Mouse (Mus musculus) hindbrain, embryonic 15.5 days (tissue): Measurements from ENCODE around the gene Zfp963. TPM values are rescaled to one million over a fixed set of nuclear protein-coding genes. Genes with fewer than 3 reads are reported as not detected.

Experiments
- ATAC-seq: fragments of 200-750 bp; cut with Nextera tagmentation; 2 replicates; pipeline ENCODE4 v1.8.0; 2017; ENCODE audit warnings: low read depth, moderate number of reproducible peaks, moderate TSS enrichment; ENCODE audit not compliant: low FRiP score
- H3K27ac ChIP-seq: fragments of 300-500 bp; sonication (generic); replicated peaks from 2 replicates; pipeline ENCODE4 v1.5.1; 2015; ENCODE audit warnings: mild to moderate bottlenecking, inconsistent platforms
- H3K27me3 ChIP-seq: fragments of 300-500 bp; sonication (generic); 2 replicates; pipeline ENCODE4 v1.6.1; 2015; ENCODE audit warnings: control low read depth, inconsistent platforms
- H3K36me3 ChIP-seq: fragments of 300-500 bp; sonication (generic); 2 replicates; pipeline ENCODE4 v1.6.1; 2015; ENCODE audit warnings: control low read depth, inconsistent platforms
- H3K4me1 ChIP-seq: fragments of 300-500 bp; sonication (generic); replicated peaks from 2 replicates; pipeline ENCODE4 v1.6.1; 2015; ENCODE audit warnings: control low read depth, inconsistent platforms
- H3K4me2 ChIP-seq: fragments of 300-500 bp; sonication (generic); 2 replicates; pipeline ENCODE4 v1.6.1; 2015; ENCODE audit warnings: moderate library complexity, mild to moderate bottlenecking, inconsistent platforms
- H3K4me3 ChIP-seq: fragments of 300-500 bp; sonication (generic); 2 replicates; pipeline ENCODE4 v1.5.1; 2015; ENCODE audit warnings: mild to moderate bottlenecking, inconsistent platforms
- H3K9ac ChIP-seq: fragments of 300-500 bp; sonication (generic); 2 replicates; pipeline ENCODE4 v1.6.1; 2015; ENCODE audit warnings: inconsistent platforms
- H3K9me3 ChIP-seq: fragments of 300-500 bp; sonication (generic); 2 replicates; pipeline ENCODE4 v1.6.1; 2016; ENCODE audit warnings: control low read depth, inconsistent platforms
- WGBS: fragments of 180-500 bp; shearing (Covaris S2); methylation state at CpG from one replicate; pipeline ENCODE4 v1.1.7; 2015; 5-methylcytosine and 5-hydroxymethylcytosine counted together
- polyA plus RNA-seq: library from polyadenylated mRNA; unstranded; fragments of >200 nt; fragmentation: Nextera tagmentation; extraction: Ambion mirVana; gene quantifications from 2 replicates; pipeline ENCODE4 v1.2.1, GENCODE M21; 2015

Gene Zfp963
- polyA plus RNA-seq, 1 experiment from 2014 or later = 7.0 TPM

- WGBS = 87% methylated on average over 5 of the region's 5 CpGs
- peaks cover 4% of the 10 kb centered on the region; the same call in 1 of the 2 replicates for H3K36me3 ChIP-seq
- H3K4me2 ChIP-seq = no peak overlapping the region
- no peak overlapping the region for H3K27ac ChIP-seq
- H3K9ac ChIP-seq = no peak overlapping the region
- no peaks in the 10 kb centered on the region for H3K27me3 ChIP-seq
- ATAC-seq = no peak
- no peak overlapping the region for H3K4me3 ChIP-seq
- H3K9me3 ChIP-seq = no peaks in the 10 kb centered on the region
- H3K4me1 ChIP-seq = peaks cover 23% of the 10 kb centered on the region
These were observed 39.3 kb upstream of the Zfp963 start for GRCm38 (mm10) chr8:69789105-69789504.

- 76% methylated on average over 10 of the region's 12 CpGs for WGBS
- Histone ChIP-seq H3K4me1 (peaks cover 19% of the 10 kb centered on the region), H3K27me3 (no peaks in the 10 kb centered on the region), H3K4me2 (no peak overlapping the region), H3K36me3 (no peaks in the 10 kb centered on the region), H3K27ac (no peak overlapping the region), H3K9ac (no peak overlapping the region), H3K9me3 (no peaks in the 10 kb centered on the region), H3K4me3 (no peak overlapping the region)
- ATAC-seq = no peak
These were observed 27.3 kb upstream of the Zfp963 start for GRCm38 (mm10) chr8:69777111-69777510.

GRCm38 (mm10) chr8:69775149-69775534 is 25.4 kb upstream of the Zfp963 start:
- H3K27ac ChIP-seq = peak overlapping the region; percentile 100
- peak overlapping the region; percentile 70 for H3K4me3 ChIP-seq
- no peaks in the 10 kb centered on the region for H3K9me3 ChIP-seq
- peak overlapping the region; percentile 69 for H3K4me2 ChIP-seq
- H3K9ac ChIP-seq = peak overlapping the region; percentile 17; the same call in 1 of the 2 replicates
- ATAC-seq = peak; percentile 27; the same call in 1 of the 2 replicates
- H3K36me3 ChIP-seq = no peaks in the 10 kb centered on the region
- peaks cover 34% of the 10 kb centered on the region for H3K4me1 ChIP-seq
- 54% methylated on average over 2 of the region's 2 CpGs for WGBS
- no peaks in the 10 kb centered on the region for H3K27me3 ChIP-seq

- Histone ChIP-seq H3K9ac (peak within 1 kb of the TSS; percentile 96), H3K27me3 (no peaks in the 10 kb centered on the region), H3K27ac (peak within 1 kb of the TSS; percentile 100), H3K9me3 (no peaks in the 10 kb centered on the region), H3K4me3 (peak within 1 kb of the TSS; percentile 70), H3K4me2 (peak within 1 kb of the TSS; percentile 69), H3K36me3 (no peaks in the 10 kb centered on the region), H3K4me1 (peaks cover 37% of the 10 kb centered on the region)
- WGBS = under 1% methylated on average over 41 of the region's 41 CpGs
- peak; percentile 99 for ATAC-seq
These were observed 24.9 kb upstream of the Zfp963 start, which contains the start of gene Gm20422 for GRCm38 (mm10) chr8:69774503-69775148. Gene Gm20422, minus strand, starts transcription at chr8:69774886.

- H3K36me3 ChIP-seq = peaks cover 22% of the 10 kb centered on the region
- no peaks in the 10 kb centered on the region for H3K9me3 ChIP-seq
- no peak overlapping the region for H3K4me3 ChIP-seq
- ATAC-seq = no peak
- peaks cover 37% of the 10 kb centered on the region for H3K4me1 ChIP-seq
- H3K9ac ChIP-seq = no peak overlapping the region
- WGBS = 91% methylated on average over 2 of the region's 2 CpGs
- H3K4me2 ChIP-seq = peak overlapping the region; percentile 2; the same call in 1 of the 2 replicates
- no peak overlapping the region for H3K27ac ChIP-seq
- H3K27me3 ChIP-seq = no peaks in the 10 kb centered on the region
These were observed 22.3 kb upstream of the Zfp963 start for GRCm38 (mm10) chr8:69772106-69772505.

- no peak overlapping the region for H3K9ac ChIP-seq
- H3K27me3 ChIP-seq = no peaks in the 10 kb centered on the region
- ATAC-seq = no peak
- H3K27ac ChIP-seq = no peak overlapping the region
- peaks cover 37% of the 10 kb centered on the region for H3K4me1 ChIP-seq
- no peaks in the 10 kb centered on the region for H3K9me3 ChIP-seq
- no peak overlapping the region for H3K4me2 ChIP-seq
- no peak overlapping the region for H3K4me3 ChIP-seq
- 90% methylated on average over 9 of the region's 9 CpGs for WGBS
- H3K36me3 ChIP-seq = peaks cover 31% of the 10 kb centered on the region
These were observed 21.5 kb upstream of the Zfp963 start for GRCm38 (mm10) chr8:69771221-69771620.

GRCm38 (mm10) chr8:69761814-69762445 is 12.2 kb upstream of the Zfp963 start:
- Histone ChIP-seq H3K4me2 (no peak overlapping the region), H3K4me3 (no peak overlapping the region), H3K4me1 (no peaks in the 10 kb centered on the region), H3K27ac (no peak overlapping the region), H3K36me3 (peaks cover 44% of the 10 kb centered on the region), H3K9ac (no peak overlapping the region), H3K27me3 (no peaks in the 10 kb centered on the region), H3K9me3 (no peaks in the 10 kb centered on the region)
- ATAC-seq = no peak
- WGBS = 88% methylated on average over 4 of the region's 4 CpGs

- no peaks in the 10 kb centered on the region for H3K27me3 ChIP-seq
- no peak for ATAC-seq
- H3K9ac ChIP-seq = no peak overlapping the region
- no peak overlapping the region for H3K4me3 ChIP-seq
- H3K4me2 ChIP-seq = no peak overlapping the region
- H3K36me3 ChIP-seq = peaks cover 22% of the 10 kb centered on the region
- H3K9me3 ChIP-seq = no peaks in the 10 kb centered on the region
- H3K4me1 ChIP-seq = no peaks in the 10 kb centered on the region
- WGBS = 94% methylated on average over 5 of the region's 5 CpGs
- no peak overlapping the region for H3K27ac ChIP-seq
These were observed 8.5 kb upstream of the Zfp963 start for GRCm38 (mm10) chr8:69758316-69758715.

GRCm38 (mm10) chr8:69752437-69752836 is 2.7 kb upstream of the Zfp963 start:
- no peak for ATAC-seq
- WGBS = 91% methylated on average over 2 of the region's 2 CpGs
- peaks cover 15% of the 10 kb centered on the region for H3K36me3 ChIP-seq

GRCm38 (mm10) chr8:69741231-69741630 is 8.5 kb downstream of the Zfp963 start:
- WGBS = 83% methylated on average over 2 of the region's 2 CpGs
- Histone ChIP-seq H3K9ac (no peak overlapping the region), H3K27me3 (no peaks in the 10 kb centered on the region), H3K27ac (no peak overlapping the region), H3K4me1 (no peaks in the 10 kb centered on the region), H3K36me3 (peaks cover 25% of the 10 kb centered on the region), H3K4me3 (no peak overlapping the region), H3K4me2 (no peak overlapping the region), H3K9me3 (no peaks in the 10 kb centered on the region)
- ATAC-seq = no peak

More at GRCm38 (mm10) chr8:69752437-69752836, 2.7 kb upstream of the Zfp963 start:
- Histone ChIP-seq H3K9ac (no peak overlapping the region), H3K27me3 (no peaks in the 10 kb centered on the region), H3K27ac (no peak overlapping the region), H3K9me3 (no peaks in the 10 kb centered on the region), H3K4me3 (no peak overlapping the region), H3K4me2 (no peak overlapping the region), H3K4me1 (peaks cover 17% of the 10 kb centered on the region)

GRCm38 (mm10) chr8:69740763-69741162 is 9.0 kb downstream of the Zfp963 start:
- Histone ChIP-seq H3K4me1 (no peaks in the 10 kb centered on the region), H3K9me3 (no peaks in the 10 kb centered on the region), H3K27ac (no peak overlapping the region), H3K27me3 (no peaks in the 10 kb centered on the region), H3K36me3 (peaks cover 25% of the 10 kb centered on the region), H3K4me2 (no peak overlapping the region), H3K9ac (no peak overlapping the region), H3K4me3 (no peak overlapping the region)
- WGBS = 87% methylated on average over 6 of the region's 6 CpGs
- ATAC-seq = no peak

- Histone ChIP-seq H3K4me3 (no peak overlapping the region), H3K4me1 (no peaks in the 10 kb centered on the region), H3K36me3 (no peaks in the 10 kb centered on the region), H3K27ac (no peak overlapping the region), H3K9ac (no peak overlapping the region), H3K4me2 (no peak overlapping the region), H3K27me3 (no peaks in the 10 kb centered on the region), H3K9me3 (no peaks in the 10 kb centered on the region; the same call in 1 of the 2 replicates)
- ATAC-seq = no peak
- WGBS = 92% methylated on average over 1 of the region's 1 CpGs
These were observed 14.3 kb downstream of the Zfp963 start for GRCm38 (mm10) chr8:69735495-69735894.
